Mouse (Mus musculus): Measurements from ENCODE around the gene Prkag2. TPM values are rescaled to one million over a fixed set of nuclear protein-coding genes. Genes with fewer than 3 reads are reported as not detected.

The Prkag2 gene
- polyA plus RNA-seq, 1 experiment from 2014 or later, result 54.1 TPM

- Histone ChIP-seq H3K4me2 (ENCODE audit: low read depth, low read length) (no peak overlapping the region), H3K9ac (ENCODE audit: low read depth, low read length) (no peak overlapping the region)
- no peak for ATAC-seq
These were observed 11.0 kb downstream of the Prkag2 start for GRCm38 (mm10) chr5:25089258-25089972.

GRCm38 (mm10) chr5:25088633-25089032 is 11.8 kb downstream of the Prkag2 start:
- Histone ChIP-seq H3K36me3 (ENCODE audit: control insufficient read depth, insufficient read depth, low read length) (no peaks in the 10 kb centered on the region), H3K27ac (ENCODE audit: low read length) (no peak overlapping the region), H3K27me3 (replicated peaks; ENCODE audit: control insufficient read depth, insufficient read depth, low read length) (no peaks in the 10 kb centered on the region), H3K4me2 (ENCODE audit: low read depth, low read length) (no peak overlapping the region), H3K4me1 (ENCODE audit: control insufficient read depth, insufficient read depth, low read length) (peaks cover 12% of the 10 kb centered on the region), H3K4me3 (ENCODE audit: low read length) (no peak overlapping the region), H3K9ac (ENCODE audit: low read depth, low read length) (no peak overlapping the region), H3K9me3 (ENCODE audit: control insufficient read depth, low read length) (no peaks in the 10 kb centered on the region)
- WGBS, result 72% methylated on average over 4 of the region's 4 CpGs
- no peak for ATAC-seq

More at GRCm38 (mm10) chr5:25089258-25089972, 11.0 kb downstream of the Prkag2 start:
- Histone ChIP-seq H3K9me3 (ENCODE audit: control insufficient read depth, low read length) (no peaks in the 10 kb centered on the region), H3K36me3 (ENCODE audit: control insufficient read depth, insufficient read depth, low read length) (no peaks in the 10 kb centered on the region), H3K27ac (ENCODE audit: low read length) (no peak overlapping the region), H3K4me3 (ENCODE audit: low read length) (no peak overlapping the region), H3K4me1 (ENCODE audit: control insufficient read depth, insufficient read depth, low read length) (peaks cover 15% of the 10 kb centered on the region), H3K27me3 (replicated peaks; ENCODE audit: control insufficient read depth, insufficient read depth, low read length) (no peaks in the 10 kb centered on the region)
- 87% methylated on average over 6 of the region's 6 CpGs for WGBS

- peaks cover 11% of the 10 kb centered on the region for H3K4me1 ChIP-seq (ENCODE audit: control insufficient read depth, insufficient read depth, low read length)
- no peak overlapping the region for H3K9ac ChIP-seq (ENCODE audit: low read depth, low read length)
- no peaks in the 10 kb centered on the region for H3K9me3 ChIP-seq (ENCODE audit: control insufficient read depth, low read length)
- 78% methylated on average over 13 of the region's 13 CpGs for WGBS
- H3K27me3 ChIP-seq (replicated peaks; ENCODE audit: control insufficient read depth, insufficient read depth, low read length), result no peaks in the 10 kb centered on the region
- no peaks in the 10 kb centered on the region for H3K36me3 ChIP-seq (ENCODE audit: control insufficient read depth, insufficient read depth, low read length)
- no peak overlapping the region for H3K4me3 ChIP-seq (ENCODE audit: low read length)
- ATAC-seq, result no peak
- no peak overlapping the region for H3K4me2 ChIP-seq (ENCODE audit: low read depth, low read length)
- no peak overlapping the region for H3K27ac ChIP-seq (ENCODE audit: low read length)
These were observed 12.3 kb downstream of the Prkag2 start for GRCm38 (mm10) chr5:25088111-25088510.

- no peak overlapping the region for H3K27ac ChIP-seq (ENCODE audit: low read length)
- no peaks in the 10 kb centered on the region for H3K36me3 ChIP-seq (ENCODE audit: control insufficient read depth, insufficient read depth, low read length)
- 68% methylated on average over 7 of the region's 7 CpGs for WGBS
- peaks cover 11% of the 10 kb centered on the region for H3K4me1 ChIP-seq (ENCODE audit: control insufficient read depth, insufficient read depth, low read length)
- H3K9ac ChIP-seq (ENCODE audit: low read depth, low read length), result no peak overlapping the region
- H3K9me3 ChIP-seq (ENCODE audit: control insufficient read depth, low read length), result no peaks in the 10 kb centered on the region
- no peak for ATAC-seq
- H3K4me2 ChIP-seq (ENCODE audit: low read depth, low read length), result no peak overlapping the region
- H3K27me3 ChIP-seq (replicated peaks; ENCODE audit: control insufficient read depth, insufficient read depth, low read length), result no peaks in the 10 kb centered on the region
- no peak overlapping the region for H3K4me3 ChIP-seq (ENCODE audit: low read length)
These were observed 13.4 kb downstream of the Prkag2 start for GRCm38 (mm10) chr5:25087064-25087463.

GRCm38 (mm10) chr5:25086234-25086633 is 14.2 kb downstream of the Prkag2 start:
- H3K27me3 ChIP-seq (replicated peaks; ENCODE audit: control insufficient read depth, insufficient read depth, low read length), result no peaks in the 10 kb centered on the region
- no peak overlapping the region for H3K9ac ChIP-seq (ENCODE audit: low read depth, low read length)
- H3K4me1 ChIP-seq (ENCODE audit: control insufficient read depth, insufficient read depth, low read length), result peaks cover 12% of the 10 kb centered on the region
- WGBS, result 45% methylated on average over 4 of the region's 4 CpGs
- H3K27ac ChIP-seq (ENCODE audit: low read length), result no peak overlapping the region
- H3K4me3 ChIP-seq (ENCODE audit: low read length), result no peak overlapping the region
- peak; percentile 51; the same call in 1 of the 2 replicates for ATAC-seq
- H3K9me3 ChIP-seq (ENCODE audit: control insufficient read depth, low read length), result no peaks in the 10 kb centered on the region
- no peaks in the 10 kb centered on the region for H3K36me3 ChIP-seq (ENCODE audit: control insufficient read depth, insufficient read depth, low read length)
- no peak overlapping the region for H3K4me2 ChIP-seq (ENCODE audit: low read depth, low read length)

- Histone ChIP-seq H3K27ac (ENCODE audit: low read length) (no peak overlapping the region), H3K9me3 (ENCODE audit: control insufficient read depth, low read length) (no peaks in the 10 kb centered on the region), H3K36me3 (ENCODE audit: control insufficient read depth, insufficient read depth, low read length) (no peaks in the 10 kb centered on the region), H3K27me3 (replicated peaks; ENCODE audit: control insufficient read depth, insufficient read depth, low read length) (no peaks in the 10 kb centered on the region), H3K4me3 (ENCODE audit: low read length) (no peak overlapping the region), H3K9ac (ENCODE audit: low read depth, low read length) (no peak overlapping the region), H3K4me2 (ENCODE audit: low read depth, low read length) (no peak overlapping the region), H3K4me1 (ENCODE audit: control insufficient read depth, insufficient read depth, low read length) (peaks cover 12% of the 10 kb centered on the region)
- ATAC-seq, result no peak
- 87% methylated on average over 10 of the region's 10 CpGs for WGBS
These were observed 15.3 kb downstream of the Prkag2 start for GRCm38 (mm10) chr5:25085170-25085569.

GRCm38 (mm10) chr5:25083816-25084215 is 16.6 kb downstream of the Prkag2 start:
- H3K9me3 ChIP-seq (ENCODE audit: control insufficient read depth, low read length), result no peaks in the 10 kb centered on the region
- no peaks in the 10 kb centered on the region for H3K36me3 ChIP-seq (ENCODE audit: control insufficient read depth, insufficient read depth, low read length)
- no peak overlapping the region for H3K27ac ChIP-seq (ENCODE audit: low read length)
- ATAC-seq, result no peak
- 52% methylated on average over 7 of the region's 7 CpGs for WGBS
- no peak overlapping the region for H3K9ac ChIP-seq (ENCODE audit: low read depth, low read length)
- no peak overlapping the region for H3K4me2 ChIP-seq (ENCODE audit: low read depth, low read length)
- peaks cover 12% of the 10 kb centered on the region for H3K4me1 ChIP-seq (ENCODE audit: control insufficient read depth, insufficient read depth, low read length)
- H3K4me3 ChIP-seq (ENCODE audit: low read length), result no peak overlapping the region
- H3K27me3 ChIP-seq (replicated peaks; ENCODE audit: control insufficient read depth, insufficient read depth, low read length), result no peaks in the 10 kb centered on the region

- Histone ChIP-seq H3K4me1 (ENCODE audit: control insufficient read depth, insufficient read depth, low read length) (peaks cover 12% of the 10 kb centered on the region), H3K9me3 (ENCODE audit: control insufficient read depth, low read length) (no peaks in the 10 kb centered on the region), H3K27ac (ENCODE audit: low read length) (no peak overlapping the region), H3K36me3 (ENCODE audit: control insufficient read depth, insufficient read depth, low read length) (no peaks in the 10 kb centered on the region), H3K9ac (ENCODE audit: low read depth, low read length) (no peak overlapping the region), H3K27me3 (replicated peaks; ENCODE audit: control insufficient read depth, insufficient read depth, low read length) (no peaks in the 10 kb centered on the region), H3K4me2 (ENCODE audit: low read depth, low read length) (no peak overlapping the region), H3K4me3 (ENCODE audit: low read length) (no peak overlapping the region)
- ATAC-seq, result peak; percentile 68; the same call in 1 of the 2 replicates
- 41% methylated on average over 2 of the region's 2 CpGs for whole genome bisulfite sequencing
These were observed 17.9 kb downstream of the Prkag2 start for GRCm38 (mm10) chr5:25082542-25082941.

GRCm38 (mm10) chr5:25081545-25081944 is 18.9 kb downstream of the Prkag2 start:
- no peak for ATAC-seq
- no peaks in the 10 kb centered on the region for H3K27me3 ChIP-seq (replicated peaks; ENCODE audit: control insufficient read depth, insufficient read depth, low read length)
- H3K4me2 ChIP-seq (ENCODE audit: low read depth, low read length), result no peak overlapping the region
- H3K9ac ChIP-seq (ENCODE audit: low read depth, low read length), result no peak overlapping the region
- H3K4me3 ChIP-seq (ENCODE audit: low read length), result no peak overlapping the region
- peaks cover 12% of the 10 kb centered on the region for H3K4me1 ChIP-seq (ENCODE audit: control insufficient read depth, insufficient read depth, low read length)
- H3K27ac ChIP-seq (ENCODE audit: low read length), result no peak overlapping the region
- 67% methylated on average over 16 of the region's 16 CpGs for WGBS
- H3K36me3 ChIP-seq (ENCODE audit: control insufficient read depth, insufficient read depth, low read length), result no peaks in the 10 kb centered on the region
- no peaks in the 10 kb centered on the region for H3K9me3 ChIP-seq (ENCODE audit: control insufficient read depth, low read length)

GRCm38 (mm10) chr5:25080994-25081393 is 19.4 kb downstream of the Prkag2 start:
- H3K4me1 ChIP-seq (ENCODE audit: control insufficient read depth, insufficient read depth, low read length), result peaks cover 7% of the 10 kb centered on the region
- no peak overlapping the region for H3K27ac ChIP-seq (ENCODE audit: low read length)
- WGBS, result 72% methylated on average over 3 of the region's 3 CpGs
- H3K36me3 ChIP-seq (ENCODE audit: control insufficient read depth, insufficient read depth, low read length), result no peaks in the 10 kb centered on the region
- no peaks in the 10 kb centered on the region for H3K9me3 ChIP-seq (ENCODE audit: control insufficient read depth, low read length)
- ATAC-seq, result no peak
- no peak overlapping the region for H3K4me3 ChIP-seq (ENCODE audit: low read length)
- H3K9ac ChIP-seq (ENCODE audit: low read depth, low read length), result no peak overlapping the region
- no peak overlapping the region for H3K4me2 ChIP-seq (ENCODE audit: low read depth, low read length)
- H3K27me3 ChIP-seq (replicated peaks; ENCODE audit: control insufficient read depth, insufficient read depth, low read length), result no peaks in the 10 kb centered on the region

All from intestine, embryonic 16.5 days (tissue).